Mouse (Mus musculus) neural tube, embryonic 14.5 days (tissue): ENCODE data around the gene Prr19. TPM values are rescaled to one million over a fixed set of nuclear protein-coding genes. Genes with fewer than 3 reads are reported as not detected.

ENCODE experiments used
- ATAC-seq: fragments of 200-750 bp; cut with Nextera tagmentation; 2 replicates; pipeline ENCODE4 v1.8.0; 2017; ENCODE audit warnings: low read depth, mild to moderate bottlenecking, moderate TSS enrichment, moderate library complexity
- H3K27ac ChIP-seq: fragments of 300-500 bp; sonication (generic); 2 replicates; pipeline ENCODE4 v1.5.1; 2014; ENCODE audit warnings: low read depth, mild to moderate bottlenecking, control low read depth, low read length, moderate library complexity, mixed read lengths
- H3K27me3 ChIP-seq: fragments of 300-500 bp; sonication (generic); 2 replicates; pipeline ENCODE4 v1.6.1; 2014; ENCODE audit warnings: low read length; ENCODE audit not compliant: control insufficient read depth, insufficient read depth
- H3K36me3 ChIP-seq: fragments of 300-500 bp; sonication (generic); 2 replicates; pipeline ENCODE4 v1.6.1; 2014; ENCODE audit warnings: low read length, mixed read lengths; ENCODE audit not compliant: control insufficient read depth, insufficient read depth
- H3K4me1 ChIP-seq: fragments of 300-500 bp; sonication (generic); 2 replicates; pipeline ENCODE4 v1.6.1; 2014; ENCODE audit warnings: low read length; ENCODE audit not compliant: control insufficient read depth, insufficient read depth
- H3K4me2 ChIP-seq: fragments of 300-500 bp; sonication (generic); 2 replicates; pipeline ENCODE4 v1.6.1; 2014; ENCODE audit warnings: mild to moderate bottlenecking, low read depth, low read length, control low read depth
- H3K4me3 ChIP-seq: fragments of 300-500 bp; sonication (generic); 2 replicates; pipeline ENCODE4 v1.5.1; 2014; ENCODE audit warnings: low read depth, low read length, control low read depth, mixed read lengths
- H3K9ac ChIP-seq: fragments of 300-500 bp; sonication (generic); replicated peaks from 2 replicates; pipeline ENCODE4 v1.6.1; 2014; ENCODE audit warnings: low read depth, mild to moderate bottlenecking, control low read depth, low read length, mixed read lengths
- H3K9me3 ChIP-seq: fragments of 300-500 bp; sonication (generic); 2 replicates; pipeline ENCODE4 v1.6.1; 2016; ENCODE audit warnings: low read length; ENCODE audit not compliant: control insufficient read depth
- WGBS: fragments of 180-500 bp; shearing (Covaris S2); extraction: QIAGEN DNeasy Blood & Tissue Kit; methylation state at CpG from one replicate; pipeline ENCODE4 v1.1.7; 2014; 5-methylcytosine and 5-hydroxymethylcytosine counted together
- polyA plus RNA-seq: library from polyadenylated mRNA; unstranded; fragments of >200 nt; fragmentation: Nextera tagmentation; extraction: Ambion mirVana; gene quantifications from 2 replicates; pipeline ENCODE4 v1.2.1, GENCODE M21; 2014

Gene Prr19
- polyA plus RNA-seq, 1 experiment from 2014 or later = 4.3 TPM

- 5% methylated on average over 7 of the region's 7 CpGs for WGBS
- no peaks in the 10 kb centered on the region for H3K27me3 ChIP-seq
- ATAC-seq = no peak
These were observed 32.6 kb upstream of the Prr19 start for GRCm38 (mm10) chr7:25268588-25268987.

GRCm38 (mm10) chr7:25269029-25269428, 32.2 kb upstream of the Prr19 start:
- Histone ChIP-seq H3K4me1 (peaks cover 20% of the 10 kb centered on the region; the same call in 1 of the 2 replicates), H3K36me3 (peaks cover 17% of the 10 kb centered on the region; the same call in 1 of the 2 replicates), H3K4me3 (peak overlapping the region; percentile 69), H3K4me2 (peak overlapping the region; percentile 83), H3K9me3 (no peaks in the 10 kb centered on the region), H3K27ac (peak overlapping the region; percentile 90; the same call in 1 of the 2 replicates), H3K27me3 (no peaks in the 10 kb centered on the region), H3K9ac (peak overlapping the region; percentile 81)
- WGBS = 34% methylated on average over 4 of the region's 4 CpGs
- ATAC-seq = no peak

More at GRCm38 (mm10) chr7:25268588-25268987, 32.6 kb upstream of the Prr19 start:
- peak overlapping the region; percentile 90 for H3K27ac ChIP-seq
- H3K9ac ChIP-seq = peak overlapping the region; percentile 81
- H3K4me2 ChIP-seq = peak overlapping the region; percentile 83
- no peaks in the 10 kb centered on the region for H3K9me3 ChIP-seq
- peaks cover 13% of the 10 kb centered on the region; the same call in 1 of the 2 replicates for H3K36me3 ChIP-seq
- peaks cover 18% of the 10 kb centered on the region; the same call in 1 of the 2 replicates for H3K4me1 ChIP-seq
- peak overlapping the region; percentile 69 for H3K4me3 ChIP-seq

- WGBS = 86% methylated on average over 8 of the region's 8 CpGs
These were observed 31.5 kb upstream of the Prr19 start for GRCm38 (mm10) chr7:25269545-25270271.

GRCm38 (mm10) chr7:25270652-25271633, 30.3 kb upstream of the Prr19 start:
- no peak overlapping the region for H3K4me3 ChIP-seq
- ATAC-seq = no peak
- H3K4me2 ChIP-seq = no peak overlapping the region
- no peaks in the 10 kb centered on the region for H3K27me3 ChIP-seq
- H3K9me3 ChIP-seq = no peaks in the 10 kb centered on the region
- H3K4me1 ChIP-seq = peaks cover 27% of the 10 kb centered on the region; the same call in 1 of the 2 replicates
- 91% methylated on average over 32 of the region's 35 CpGs for WGBS
- no peak overlapping the region; the same call in 1 of the 2 replicates for H3K9ac ChIP-seq
- no peak overlapping the region for H3K27ac ChIP-seq
- H3K36me3 ChIP-seq = peaks cover 23% of the 10 kb centered on the region

More at GRCm38 (mm10) chr7:25269545-25270271, 31.5 kb upstream of the Prr19 start:
- Histone ChIP-seq H3K36me3 (peaks cover 17% of the 10 kb centered on the region; the same call in 1 of the 2 replicates), H3K4me2 (peak overlapping the region; percentile 83), H3K9ac (0 out of 2 replicates have a peak overlapping the region, but pooled peaks have one; percentile 7), H3K9me3 (no peaks in the 10 kb centered on the region), H3K4me1 (peaks cover 23% of the 10 kb centered on the region; the same call in 1 of the 2 replicates), H3K27ac (no peak overlapping the region), H3K27me3 (no peaks in the 10 kb centered on the region), H3K4me3 (peak overlapping the region; percentile 69; the same call in 1 of the 2 replicates)
- ATAC-seq = no peak

- peaks cover 26% of the 10 kb centered on the region; the same call in 1 of the 2 replicates for H3K4me1 ChIP-seq
- H3K4me3 ChIP-seq = no peak overlapping the region
- H3K4me2 ChIP-seq = no peak overlapping the region
- H3K9me3 ChIP-seq = no peaks in the 10 kb centered on the region
- H3K9ac ChIP-seq = no peak overlapping the region
- no peak overlapping the region for H3K27ac ChIP-seq
- H3K27me3 ChIP-seq = no peaks in the 10 kb centered on the region
- WGBS = 91% methylated on average over 30 of the region's 30 CpGs
- no peak for ATAC-seq
- peaks cover 23% of the 10 kb centered on the region for H3K36me3 ChIP-seq
These were observed 29.4 kb upstream of the Prr19 start for GRCm38 (mm10) chr7:25271651-25272444.

GRCm38 (mm10) chr7:25272445-25273258, 28.6 kb upstream of the Prr19 start:
- ATAC-seq = no peak
- H3K4me2 ChIP-seq = no peak overlapping the region
- H3K9ac ChIP-seq = no peak overlapping the region
- 90% methylated on average over 37 of the region's 38 CpGs for WGBS
- H3K27ac ChIP-seq = no peak overlapping the region
- peaks cover 23% of the 10 kb centered on the region for H3K36me3 ChIP-seq
- no peak overlapping the region for H3K4me3 ChIP-seq
- peaks cover 29% of the 10 kb centered on the region for H3K4me1 ChIP-seq
- no peaks in the 10 kb centered on the region for H3K9me3 ChIP-seq
- H3K27me3 ChIP-seq = no peaks in the 10 kb centered on the region

GRCm38 (mm10) chr7:25273259-25274241, 27.7 kb upstream of the Prr19 start:
- H3K36me3 ChIP-seq = peaks cover 23% of the 10 kb centered on the region
- no peak overlapping the region for H3K4me2 ChIP-seq
- no peak overlapping the region for H3K4me3 ChIP-seq
- H3K27me3 ChIP-seq = no peaks in the 10 kb centered on the region
- H3K27ac ChIP-seq = no peak overlapping the region
- H3K9ac ChIP-seq = peak overlapping the region; percentile 4; the same call in 1 of the 2 replicates
- WGBS = 91% methylated on average over 22 of the region's 22 CpGs
- no peaks in the 10 kb centered on the region for H3K9me3 ChIP-seq
- ATAC-seq = no peak
- H3K4me1 ChIP-seq = peaks cover 33% of the 10 kb centered on the region
